Mouse (Mus musculus) heart, postnatal 10 days (tissue): ENCODE measurements around the gene Dcpp1. TPM values are rescaled to one million over a fixed set of nuclear protein-coding genes. Genes with fewer than 3 reads are reported as not detected.

Experiments used
- DNase-seq, 2 experiments: peaks; one replicate each; pipeline ENCODE4 v3.0.0; 2021
- intact Hi-C: fragments of 180-260 bp; cut with DNase I; formaldehyde crosslinking; loops from one replicate; pipeline ENCODE4 v1.15.1; 2025
- total RNA-seq, 2 experiments: library from RNA; stranded (reverse); gene quantifications; 2 replicates each; pipeline ENCODE4 v1.2.3; 2021

The Dcpp1 gene
- total RNA-seq, 2 experiments from 2014 or later, result not detected

GRCm38 (mm10) chr17:23924531-23925007 lies 43.9 kb downstream of the Dcpp1 start:
- intact Hi-C loops, result no loop called here
- peak; percentile 94 to 95 for DNase-seq

- DNase-seq, result peak; percentile 66 to 76
- intact Hi-C loops, result no loop called here
Measured at GRCm38 (mm10) chr17:23925090-23925493, 44.4 kb downstream of the Dcpp1 start.

GRCm38 (mm10) chr17:23931157-23931556 lies 50.5 kb downstream of the Dcpp1 start:
- DNase-seq, result no peak
- intact Hi-C loops, result no loop called here

Other genes starting within 250 kb of the Dcpp1 start
- under 1 TPM; 0.55 to 0.69 TPM for gene Mmp25, start 235.6 kb upstream of the Dcpp1 start, total RNA-seq
- gene Bicdl2, start 220.4 kb upstream of the Dcpp1 start, total RNA-seq, result not detected
- 100 to 1,000 TPM; 218 to 220 TPM for gene Hcfc1r1, start 207.3 kb upstream of the Dcpp1 start, total RNA-seq
- gene Thoc6, start 207.0 kb upstream of the Dcpp1 start, total RNA-seq, result 10 to 100 TPM; 21.0 to 21.1 TPM
- 100 to 1,000 TPM; 138 to 142 TPM for gene Tnfrsf12a, start 203.4 kb upstream of the Dcpp1 start, total RNA-seq
- not detected for gene Cldn6, start 201.6 kb upstream of the Dcpp1 start, total RNA-seq
- not detected for gene Cldn9, start 196.8 kb upstream of the Dcpp1 start, total RNA-seq
- not detected for gene 1520401A03Rik, start 158.1 kb upstream of the Dcpp1 start, total RNA-seq
- 1 to 10 TPM; 7.7 to 9.3 TPM for gene Pkmyt1, start 154.5 kb upstream of the Dcpp1 start, total RNA-seq
- gene Paqr4, start 140.0 kb upstream of the Dcpp1 start, total RNA-seq, result 10 to 100 TPM; 17.5 to 22.0 TPM
- gene Kremen2, start 135.0 kb upstream of the Dcpp1 start, total RNA-seq, result not detected
- gene Flywch1, start 109.3 kb upstream of the Dcpp1 start, total RNA-seq, result 10 to 100 TPM; 31.2 to 32.1 TPM
- gene Flywch2, start 94.8 kb upstream of the Dcpp1 start, total RNA-seq, result 1 to 10 TPM; 2.3 to 2.4 TPM
- 100 to 1,000 TPM; 230 to 231 TPM for gene Srrm2, start 90.3 kb upstream of the Dcpp1 start, total RNA-seq
- 100 to 1,000 TPM; 379 to 407 TPM for gene Elob, start 51.7 kb upstream of the Dcpp1 start, total RNA-seq
- gene Prss33, start 44.8 kb upstream of the Dcpp1 start, total RNA-seq, result not detected
- gene Prss32, start 37.0 kb upstream of the Dcpp1 start, total RNA-seq, result not detected
- not detected for gene Prss41, start 36.7 kb upstream of the Dcpp1 start, total RNA-seq
- gene Prss21, start 12.8 kb upstream of the Dcpp1 start, total RNA-seq, result not detected
- gene Dcpp2, start within 50 bp of the Dcpp1 start, total RNA-seq, result not detected
- not detected for gene Dcpp3, start 36.6 kb downstream of the Dcpp1 start, total RNA-seq
- gene Sbp, start 60.8 kb downstream of the Dcpp1 start, total RNA-seq, result not detected
- gene Sbpl, start 74.4 kb downstream of the Dcpp1 start, total RNA-seq, result not detected
- not detected for gene Prss30, start 99.7 kb downstream of the Dcpp1 start, total RNA-seq
- not detected for gene Prss22, start 117.2 kb downstream of the Dcpp1 start, total RNA-seq
- not detected for gene Prss27, start 157.3 kb downstream of the Dcpp1 start, total RNA-seq
- 10 to 100 TPM; 19.5 to 20.8 TPM for gene Kctd5, start 192.6 kb downstream of the Dcpp1 start, total RNA-seq